Mouse (Mus musculus) intestine, postnatal 0 days (tissue): ENCODE data around the gene Sobp. TPM values are rescaled to one million over a fixed set of nuclear protein-coding genes. Genes with fewer than 3 reads are reported as not detected.

Experiments used
- ATAC-seq: fragments of 200-750 bp; cut with Nextera tagmentation; 2 replicates; pipeline ENCODE4 v1.8.0; 2017; ENCODE audit warnings: mild to moderate bottlenecking, moderate TSS enrichment, moderate library complexity
- H3K27ac ChIP-seq: fragments of 300-500 bp; sonication (generic); 2 replicates; pipeline ENCODE4 v1.5.1; 2014; ENCODE audit warnings: mild to moderate bottlenecking, low read depth, low read length, moderate library complexity
- H3K27me3 ChIP-seq: fragments of 300-500 bp; sonication (generic); replicated peaks from 2 replicates; pipeline ENCODE4 v1.6.1; 2014; ENCODE audit warnings: low read length, mixed read lengths; ENCODE audit not compliant: control insufficient read depth, insufficient read depth
- H3K36me3 ChIP-seq: fragments of 300-500 bp; sonication (generic); 2 replicates; pipeline ENCODE4 v1.6.1; 2014; ENCODE audit warnings: mild to moderate bottlenecking, moderate library complexity; ENCODE audit not compliant: control insufficient read depth, insufficient read depth
- H3K4me1 ChIP-seq: fragments of 300-500 bp; sonication (generic); replicated peaks from 2 replicates; pipeline ENCODE4 v1.6.1; 2014; ENCODE audit warnings: antibody characterized with exemption, low read length, mixed read lengths; ENCODE audit not compliant: control insufficient read depth, insufficient read depth
- H3K4me2 ChIP-seq: fragments of 300-500 bp; sonication (generic); replicated peaks from 2 replicates; pipeline ENCODE4 v1.6.1; 2014; ENCODE audit warnings: low read depth, mild to moderate bottlenecking, moderate library complexity
- H3K4me3 ChIP-seq: fragments of 300-500 bp; sonication (generic); 2 replicates; pipeline ENCODE4 v1.5.1; 2014; ENCODE audit warnings: low read depth, low read length
- H3K9ac ChIP-seq: fragments of 300-500 bp; sonication (generic); 2 replicates; pipeline ENCODE4 v1.6.1; 2014; ENCODE audit warnings: mild to moderate bottlenecking, low read depth, low read length
- H3K9me3 ChIP-seq: fragments of 300-500 bp; sonication (generic); 2 replicates; pipeline ENCODE4 v1.6.1; 2016; ENCODE audit warnings: mixed run types; ENCODE audit not compliant: control insufficient read depth
- CTCF ChIP-seq: sonication (generic); IDR thresholded peaks from 2 replicates; pipeline ENCODE4 v1.5.1; 2016; ENCODE audit warnings: low read depth, mild to moderate bottlenecking, control low read depth, antibody characterized with exemption, moderate library complexity
- WGBS: fragments of 180-500 bp; shearing (Covaris S2); extraction: QIAGEN DNeasy Blood & Tissue Kit; methylation state at CpG from one replicate; pipeline ENCODE4 v1.1.7; 2014; 5-methylcytosine and 5-hydroxymethylcytosine counted together
- polyA plus RNA-seq: library from polyadenylated mRNA; unstranded; fragments of >200 nt; fragmentation: Nextera tagmentation; extraction: Ambion mirVana; gene quantifications from 2 replicates; pipeline ENCODE4 v1.2.1, GENCODE M21; 2015

Gene Sobp
- polyA plus RNA-seq, 1 experiment from 2014 or later: 0.99 TPM

GRCm38 (mm10) chr10:43100513-43100912 lies 73.8 kb downstream of the Sobp start:
- no peak overlapping the region for H3K4me2 ChIP-seq
- no peak for TF ChIP-seq CTCF
- H3K4me1 ChIP-seq: no peaks in the 10 kb centered on the region
- H3K27me3 ChIP-seq: no peaks in the 10 kb centered on the region
- WGBS: 77% methylated on average over 5 of the region's 5 CpGs
- no peak overlapping the region for H3K9ac ChIP-seq
- no peak overlapping the region for H3K27ac ChIP-seq
- no peaks in the 10 kb centered on the region for H3K36me3 ChIP-seq
- no peak for ATAC-seq
- no peak overlapping the region for H3K4me3 ChIP-seq
- no peaks in the 10 kb centered on the region for H3K9me3 ChIP-seq

- Histone ChIP-seq H3K4me3 (no peak overlapping the region), H3K4me1 (no peaks in the 10 kb centered on the region), H3K9ac (no peak overlapping the region), H3K4me2 (no peak overlapping the region), H3K9me3 (no peaks in the 10 kb centered on the region), H3K36me3 (no peaks in the 10 kb centered on the region), H3K27me3 (no peaks in the 10 kb centered on the region), H3K27ac (no peak overlapping the region)
- 73% methylated on average over 6 of the region's 6 CpGs for whole genome bisulfite sequencing
- no peak for ATAC-seq
- no peak for TF ChIP-seq CTCF
These were observed 75.1 kb downstream of the Sobp start for GRCm38 (mm10) chr10:43099229-43099628.

- no peaks in the 10 kb centered on the region for H3K36me3 ChIP-seq
- no peak for ATAC-seq
- no peak for TF ChIP-seq CTCF
- no peak overlapping the region for H3K4me3 ChIP-seq
- 66% methylated on average over 8 of the region's 8 CpGs for WGBS
- no peaks in the 10 kb centered on the region for H3K9me3 ChIP-seq
- H3K27me3 ChIP-seq: no peaks in the 10 kb centered on the region
- no peak overlapping the region for H3K27ac ChIP-seq
- H3K4me2 ChIP-seq: no peak overlapping the region
- no peaks in the 10 kb centered on the region for H3K4me1 ChIP-seq
- H3K9ac ChIP-seq: no peak overlapping the region
These were observed 76.6 kb downstream of the Sobp start for GRCm38 (mm10) chr10:43097755-43098154.

GRCm38 (mm10) chr10:43096614-43097013 lies 77.7 kb downstream of the Sobp start:
- H3K9ac ChIP-seq: no peak overlapping the region
- H3K36me3 ChIP-seq: no peaks in the 10 kb centered on the region
- WGBS: 63% methylated on average over 4 of the region's 4 CpGs
- H3K4me1 ChIP-seq: no peaks in the 10 kb centered on the region
- H3K9me3 ChIP-seq: no peaks in the 10 kb centered on the region
- no peak for TF ChIP-seq CTCF
- H3K27ac ChIP-seq: no peak overlapping the region
- H3K4me3 ChIP-seq: no peak overlapping the region
- H3K27me3 ChIP-seq: no peaks in the 10 kb centered on the region
- H3K4me2 ChIP-seq: no peak overlapping the region
- ATAC-seq: no peak

GRCm38 (mm10) chr10:43094537-43094936 lies 79.8 kb downstream of the Sobp start:
- Histone ChIP-seq H3K4me2 (no peak overlapping the region), H3K27me3 (no peaks in the 10 kb centered on the region), H3K4me1 (no peaks in the 10 kb centered on the region), H3K9me3 (no peaks in the 10 kb centered on the region), H3K27ac (no peak overlapping the region), H3K9ac (no peak overlapping the region), H3K4me3 (no peak overlapping the region), H3K36me3 (no peaks in the 10 kb centered on the region)
- 46% methylated on average over 5 of the region's 5 CpGs for WGBS
- no peak for ATAC-seq
- TF ChIP-seq CTCF: no peak

- ATAC-seq: no peak
- no peak overlapping the region for H3K27ac ChIP-seq
These were observed 80.9 kb downstream of the Sobp start for GRCm38 (mm10) chr10:43093440-43093839.

GRCm38 (mm10) chr10:43090040-43090439 lies 84.3 kb downstream of the Sobp start:
- Histone ChIP-seq H3K4me3 (no peak overlapping the region), H3K36me3 (no peaks in the 10 kb centered on the region), H3K9me3 (no peaks in the 10 kb centered on the region), H3K9ac (no peak overlapping the region), H3K4me2 (no peak overlapping the region), H3K4me1 (no peaks in the 10 kb centered on the region), H3K27ac (no peak overlapping the region), H3K27me3 (no peaks in the 10 kb centered on the region)
- no peak for ATAC-seq
- no peak for TF ChIP-seq CTCF
- 43% methylated on average over 3 of the region's 3 CpGs for WGBS

More at GRCm38 (mm10) chr10:43093440-43093839, 80.9 kb downstream of the Sobp start:
- Histone ChIP-seq H3K27me3 (no peaks in the 10 kb centered on the region), H3K4me3 (no peak overlapping the region), H3K4me1 (no peaks in the 10 kb centered on the region), H3K9me3 (no peaks in the 10 kb centered on the region), H3K36me3 (no peaks in the 10 kb centered on the region), H3K4me2 (no peak overlapping the region), H3K9ac (no peak overlapping the region)
- WGBS: 82% methylated on average over 10 of the region's 10 CpGs
- no peak for TF ChIP-seq CTCF
